Mouse (Mus musculus) liver, embryonic 14.5 days (tissue): ENCODE measurements around the gene Capg. TPM values are rescaled to one million over a fixed set of nuclear protein-coding genes. Genes with fewer than 3 reads are reported as not detected.

Experiments
- ATAC-seq: fragments of 200-750 bp; cut with Nextera tagmentation; 2 replicates; pipeline ENCODE4 v1.8.0; 2017; ENCODE audit warnings: moderate number of reproducible peaks, mild to moderate bottlenecking, moderate library complexity; ENCODE audit not compliant: insufficient read depth
- DNase-seq, 3 experiments: peaks; one replicate each; pipeline ENCODE4 v3.0.0-alpha.2; 2012 to 2013; ENCODE audit warnings: low read depth in 3 of 3, low spot score in 3 of 3
- H3K27ac ChIP-seq: fragments of 300-500 bp; sonication (generic); 2 replicates; pipeline ENCODE4 v1.5.1; 2014; ENCODE audit warnings: moderate library complexity, mild to moderate bottlenecking, control low read depth, inconsistent platforms
- H3K27me3 ChIP-seq: fragments of 300-500 bp; sonication (generic); 2 replicates; pipeline ENCODE4 v1.6.1; 2014; ENCODE audit warnings: mild to moderate bottlenecking, low read length, moderate library complexity; ENCODE audit not compliant: control insufficient read depth, insufficient read depth
- H3K36me3 ChIP-seq: fragments of 300-500 bp; sonication (generic); replicated peaks from 2 replicates; pipeline ENCODE4 v1.6.1; 2014; ENCODE audit warnings: low read depth; ENCODE audit not compliant: control insufficient read depth, insufficient read depth
- H3K4me1 ChIP-seq, 2 experiments: fragments of 200-500 bp in 1 of 2; fragments of 300-500 bp in 1 of 2; sonication (generic) in 1 of 2; replicated peaks; 2 replicates each; pipeline ENCODE4 v1.6.1; 2012 to 2014; ENCODE audit warnings: antibody characterized with exemption in 1 of 2, inconsistent platforms in 1 of 2, low read length in 1 of 2; ENCODE audit not compliant: control insufficient read depth in 2 of 2, insufficient read depth in 2 of 2
- H3K4me2 ChIP-seq: fragments of 300-500 bp; sonication (generic); 2 replicates; pipeline ENCODE4 v1.6.1; 2014; ENCODE audit warnings: low read depth, mild to moderate bottlenecking, control low read depth, moderate library complexity
- H3K4me3 ChIP-seq, 2 experiments: fragments of 200-500 bp in 1 of 2; fragments of 300-500 bp in 1 of 2; sonication (generic) in 1 of 2; 2 replicates each; pipeline ENCODE4 v1.5.1; 2012 to 2014; ENCODE audit warnings: low read depth in 2 of 2, low read length in 2 of 2, mild to moderate bottlenecking in 2 of 2, control low read depth in 1 of 2, inconsistent platforms in 1 of 2, moderate library complexity in 1 of 2; ENCODE audit not compliant: insufficient read depth in 1 of 2
- H3K9ac ChIP-seq: fragments of 300-500 bp; sonication (generic); replicated peaks from 2 replicates; pipeline ENCODE4 v1.6.1; 2014; ENCODE audit warnings: mild to moderate bottlenecking, control low read depth, moderate library complexity
- H3K9me3 ChIP-seq: fragments of 300-500 bp; sonication (generic); 2 replicates; pipeline ENCODE4 v1.6.1; 2016; ENCODE audit warnings: low read length, mixed read lengths; ENCODE audit not compliant: control insufficient read depth
- CTCF ChIP-seq: IDR thresholded peaks from 2 replicates; pipeline ENCODE4 v1.5.1; 2016; ENCODE audit warnings: antibody characterized with exemption, low read depth, control low read depth
- EP300 ChIP-seq: IDR thresholded peaks from 2 replicates; pipeline ENCODE4 v1.6.1; 2016; ENCODE audit warnings: antibody characterized with exemption, low read depth
- WGBS: fragments of 180-500 bp; shearing (Covaris S2); extraction: QIAGEN DNeasy Blood & Tissue Kit; methylation state at CpG from one replicate; pipeline ENCODE4 v1.1.7; 2014; ENCODE audit not compliant: insufficient replicate concordance; 5-methylcytosine and 5-hydroxymethylcytosine counted together
- polyA plus RNA-seq, 2 experiments: library from polyadenylated mRNA; depleted of rRNA in 1 of 2; stranded (reverse) in 1 of 2; unstranded in 1 of 2; fragments of >200 nt; fragmentation: Nextera tagmentation in 1 of 2; extraction: Ambion mirVana in 1 of 2; gene quantifications; 2 replicates each; pipeline versions ENCODE4 v1.2.1 to v1.2.3; 2012 to 2014

Capg gene
- polyA plus RNA-seq, 2 experiments, result 6.6 to 14.8 TPM

- Histone ChIP-seq H3K4me2 (no peak overlapping the region), H3K27me3 (no peaks in the 10 kb centered on the region), H3K9ac (no peak overlapping the region), H3K4me3 (no peak overlapping the region), H3K9me3 (no peaks in the 10 kb centered on the region), H3K27ac (no peak overlapping the region), H3K36me3 (no peaks in the 10 kb centered on the region), H3K4me1 (no peaks in the 10 kb centered on the region)
- WGBS, result 58% methylated on average over 5 of the region's 5 CpGs
- TF ChIP-seq CTCF (0 out of 2 replicates have a peak, but pooled peaks have one; percentile 3), EP300 (no peak)
- DNase-seq (no peak), ATAC-seq (no peak)
Measured at GRCm38 (mm10) chr6:72567508-72567907, 23.3 kb downstream of the Capg start.

GRCm38 (mm10) chr6:72568736-72569135, 24.5 kb downstream of the Capg start:
- Histone ChIP-seq H3K4me1 (no peaks in the 10 kb centered on the region), H3K9ac (no peak overlapping the region), H3K9me3 (no peaks in the 10 kb centered on the region), H3K4me2 (no peak overlapping the region), H3K27me3 (no peaks in the 10 kb centered on the region), H3K27ac (no peak overlapping the region), H3K36me3 (no peaks in the 10 kb centered on the region), H3K4me3 (no peak overlapping the region)
- no peak for DNase-seq
- TF ChIP-seq EP300, result no peak
- no peak for TF ChIP-seq CTCF
- ATAC-seq, result no peak
- 80% methylated on average over 10 of the region's 10 CpGs for WGBS

GRCm38 (mm10) chr6:72570644-72571397, 26.6 kb downstream of the Capg start:
- Histone ChIP-seq H3K9ac (no peak overlapping the region), H3K27me3 (no peaks in the 10 kb centered on the region), H3K9me3 (no peaks in the 10 kb centered on the region), H3K27ac (no peak overlapping the region), H3K4me3 (no peak overlapping the region), H3K36me3 (no peaks in the 10 kb centered on the region), H3K4me1 (no peaks in the 10 kb centered on the region), H3K4me2 (no peak overlapping the region)
- DNase-seq (no peak), ATAC-seq (no peak)
- 75% methylated on average over 10 of the region's 10 CpGs for WGBS
- TF ChIP-seq CTCF (no peak), EP300 (no peak)

- WGBS, result 57% methylated on average over 3 of the region's 3 CpGs
- H3K4me2 ChIP-seq, result no peak overlapping the region
- H3K9ac ChIP-seq, result no peak overlapping the region
- ATAC-seq, result no peak
- no peaks in the 10 kb centered on the region for H3K4me1 ChIP-seq
- H3K36me3 ChIP-seq, result no peaks in the 10 kb centered on the region
- no peaks in the 10 kb centered on the region for H3K9me3 ChIP-seq
- no peak for DNase-seq
- H3K4me3 ChIP-seq, result no peak overlapping the region
- no peak overlapping the region for H3K27ac ChIP-seq
- TF ChIP-seq EP300 (no peak), CTCF (no peak)
- no peaks in the 10 kb centered on the region for H3K27me3 ChIP-seq
Measured at GRCm38 (mm10) chr6:72571826-72572225, 27.6 kb downstream of the Capg start.

GRCm38 (mm10) chr6:72576041-72576440, 31.9 kb downstream of the Capg start:
- Histone ChIP-seq H3K36me3 (no peaks in the 10 kb centered on the region), H3K27ac (no peak overlapping the region), H3K27me3 (no peaks in the 10 kb centered on the region), H3K9ac (no peak overlapping the region), H3K4me2 (no peak overlapping the region), H3K4me3 (no peak overlapping the region), H3K4me1 (no peaks in the 10 kb centered on the region), H3K9me3 (no peaks in the 10 kb centered on the region)
- DNase-seq (no peak), ATAC-seq (no peak)
- 61% methylated on average over 3 of the region's 3 CpGs for WGBS
- TF ChIP-seq CTCF (no peak), EP300 (no peak)
